Mouse (Mus musculus) heart, postnatal 10 days (tissue): ENCODE measurements around the gene Smox. TPM values are rescaled to one million over a fixed set of nuclear protein-coding genes. Genes with fewer than 3 reads are reported as not detected.
"Not testable (repeated sequence)": the region's sequence is repeated elsewhere in the genome, so short reads cannot be mapped to it uniquely, and the experiment has no call there.

Source experiments
- DNase-seq, 2 experiments: peaks; one replicate each; pipeline ENCODE4 v3.0.0; 2021
- intact Hi-C: fragments of 180-260 bp; cut with DNase I; formaldehyde crosslinking; loops from one replicate; pipeline ENCODE4 v1.15.1; 2025
- total RNA-seq, 2 experiments: library from RNA; stranded (reverse); gene quantifications; 2 replicates each; pipeline ENCODE4 v1.2.3; 2021

Gene Smox
- 10 to 100 TPM; 29.7 to 35.2 TPM for total RNA-seq

GRCm38 (mm10) chr2:131491196-131491595 is at the start of gene Smox:
Smox (plus strand) TSS chr2:131491496.
- no peak for DNase-seq
- intact Hi-C loops = loop anchor here (5.0 kb wide), 1 partner anchor 69 kb away; no protein-coding TSS in a partner anchor

- intact Hi-C loops = loop anchor here (2.0 kb wide), 1 partner anchor 68 kb away; no protein-coding TSS in a partner anchor
- peak in 1 of 2 experiments; percentile 29 for DNase-seq
Observed at GRCm38 (mm10) chr2:131443084-131443890, 48.0 kb upstream of the Smox start.

GRCm38 (mm10) chr2:131443891-131444190 is 47.5 kb upstream of the Smox start:
- intact Hi-C loops = loop anchor here (2.0 kb wide), 1 partner anchor 67 kb away; no protein-coding TSS in a partner anchor

GRCm38 (mm10) chr2:131446416-131446982 is 44.8 kb upstream of the Smox start:
- no peak for DNase-seq
- intact Hi-C loops = no loop called here

More at GRCm38 (mm10) chr2:131443891-131444190, 47.5 kb upstream of the Smox start:
- no peak for DNase-seq

- intact Hi-C loops = no loop called here
- peak; percentile 69 to 70 for DNase-seq
Observed at GRCm38 (mm10) chr2:131447566-131448330, 43.5 kb upstream of the Smox start.

GRCm38 (mm10) chr2:131448353-131448752 is 42.9 kb upstream of the Smox start:
- DNase-seq = no peak
- intact Hi-C loops = no loop called here

- no peak for DNase-seq
- intact Hi-C loops = no loop called here
Observed at GRCm38 (mm10) chr2:131449720-131450119, 41.6 kb upstream of the Smox start.

GRCm38 (mm10) chr2:131450491-131450890 is 40.8 kb upstream of the Smox start:
- intact Hi-C loops = no loop called here
- DNase-seq = no peak

- peak; percentile 76 to 79 for DNase-seq
- intact Hi-C loops = no loop called here
Observed at GRCm38 (mm10) chr2:131457728-131458127, 33.6 kb upstream of the Smox start.

- intact Hi-C loops = loop anchor here (2.0 kb wide), 1 partner anchor 18 kb away; no protein-coding TSS in a partner anchor
- DNase-seq = peak; percentile 63 to 64
Observed at GRCm38 (mm10) chr2:131460946-131461682, 30.2 kb upstream of the Smox start.

GRCm38 (mm10) chr2:131462991-131463390 is 28.3 kb upstream of the Smox start:
- peak in 1 of 2 experiments; percentile 36 for DNase-seq
- intact Hi-C loops = no loop called here

GRCm38 (mm10) chr2:131464147-131464546 is 27.1 kb upstream of the Smox start:
- intact Hi-C loops = no loop called here
- DNase-seq = no peak

GRCm38 (mm10) chr2:131466732-131467131 is 24.6 kb upstream of the Smox start:
- DNase-seq = no peak
- intact Hi-C loops = no loop called here

GRCm38 (mm10) chr2:131469916-131470315 is 21.4 kb upstream of the Smox start:
- peak; percentile 79 to 82 for DNase-seq
- intact Hi-C loops = no loop called here

GRCm38 (mm10) chr2:131473749-131474148 is 17.5 kb upstream of the Smox start:
- DNase-seq = no peak
- intact Hi-C loops = no loop called here

GRCm38 (mm10) chr2:131477105-131477504 is 14.2 kb upstream of the Smox start:
- DNase-seq, intact Hi-C loops: not testable (repeated sequence)

- intact Hi-C loops = loop anchor here (2.0 kb wide), 1 partner anchor 17 kb away; no protein-coding TSS in a partner anchor
- no peak for DNase-seq
Observed at GRCm38 (mm10) chr2:131477917-131478316, 13.4 kb upstream of the Smox start.

- intact Hi-C loops = loop anchor here (2.0 kb wide), 1 partner anchor 18 kb away; no protein-coding TSS in a partner anchor
- peak; percentile 30 to 45 for DNase-seq
Observed at GRCm38 (mm10) chr2:131478349-131478748, 12.9 kb upstream of the Smox start.

GRCm38 (mm10) chr2:131478916-131479315 is 12.4 kb upstream of the Smox start:
- DNase-seq = no peak
- intact Hi-C loops = loop anchor here (2.0 kb wide), 1 partner anchor 18 kb away; no protein-coding TSS in a partner anchor

- no peak for DNase-seq
- intact Hi-C loops = no loop called here
Observed at GRCm38 (mm10) chr2:131481733-131482132, 9.6 kb upstream of the Smox start.
